Comparison of ENCODE assay signal across 8 mouse cellular contexts in the genomic region with DNA sequence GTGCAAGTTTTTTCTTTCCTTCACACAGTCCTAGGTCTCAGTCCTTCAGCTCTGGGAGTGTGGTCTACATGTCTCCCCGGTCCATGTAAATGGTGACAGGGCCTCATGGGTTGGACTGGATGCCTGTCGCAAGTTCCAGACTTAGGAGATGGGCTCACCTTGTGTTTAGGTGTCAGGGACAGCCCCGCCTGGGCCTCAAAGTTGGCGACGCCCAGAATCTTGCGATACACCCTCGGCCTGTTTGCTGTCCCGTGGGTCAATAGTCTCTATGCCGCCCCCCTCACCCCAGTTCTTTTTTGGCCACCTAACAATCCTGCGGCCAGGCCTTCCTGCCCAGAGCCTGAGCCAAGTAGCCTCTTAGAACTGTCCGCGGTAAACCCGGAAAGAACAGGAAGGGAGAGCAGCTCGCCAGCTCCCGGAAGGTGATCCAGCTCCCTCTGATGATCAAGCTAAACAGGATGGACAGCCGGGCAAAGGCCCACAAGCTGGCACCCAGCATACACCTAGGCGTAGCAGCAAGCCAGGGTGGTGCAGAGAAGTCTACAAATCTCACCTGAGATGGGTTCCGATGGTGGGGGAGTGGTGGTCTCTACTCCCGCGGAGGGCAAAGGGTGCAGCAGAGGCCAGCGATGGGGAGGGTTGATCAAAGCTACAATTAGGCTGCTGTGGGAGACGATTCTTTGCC. TPM values are rescaled to one million over a fixed set of nuclear protein-coding genes. Genes with fewer than 3 reads are reported as not detected.
DNase-seq lines count a peak whose midpoint lies in the region; ATAC-seq and TF ChIP-seq lines count a peak whose summit lies in the region.

No protein-coding gene starts in this region.

- peaks cover 0 to 2% of the 10 kb centered on the region in 2 experiments; a peak in 1 of 4 replicates for H3K4me1 ChIP-seq in ES-E14 (ENCODE audit: control insufficient read depth in 2 of 2, insufficient read depth in 2 of 2, low read length in 2 of 2, poor library complexity in 1 of 2)
- peaks cover 12% of the 10 kb centered on the region for H3K4me1 ChIP-seq in forebrain, embryonic 14.5 days (ENCODE audit: control insufficient read depth, insufficient read depth, low read length)
- H3K4me1 ChIP-seq in kidney, embryonic 15.5 days, result peaks cover 19% of the 10 kb centered on the region

- in situ Hi-C loops in ES-E14 (cut with MboI; ENCODE audit: low sequenced_read_pairs in 2 of 2, unreplicated experiment in 2 of 2), result no loop called here

- peaks cover 28% of the 10 kb centered on the region for H3K36me3 ChIP-seq in ES-E14 (ENCODE audit: control insufficient read depth, insufficient read depth, low read length, poor library complexity, severe bottlenecking)
- peaks cover 51% of the 10 kb centered on the region for H3K36me3 ChIP-seq in forebrain, embryonic 14.5 days (ENCODE audit: control insufficient read depth, insufficient read depth, low read length)
- H3K36me3 ChIP-seq in kidney, embryonic 15.5 days, result peaks cover 42% of the 10 kb centered on the region

- ATAC-seq in forebrain, embryonic 14.5 days, result no peak
- peak; percentile 55 for ATAC-seq in kidney, embryonic 15.5 days (replicated peaks; ENCODE audit: low FRiP score)

- peak overlapping the region; percentile 98 for H3K4me2 ChIP-seq in forebrain, embryonic 14.5 days (ENCODE audit: low read length)
- peak overlapping the region; percentile 90 for H3K4me2 ChIP-seq in kidney, embryonic 15.5 days

- peak overlapping the region; percentile 85 to 100 for H3K4me3 ChIP-seq in ES-E14 (ENCODE audit: insufficient read depth in 1 of 2, low read depth in 1 of 2, low read length in 2 of 2, poor library complexity in 1 of 2, severe bottlenecking in 1 of 2)
- peak overlapping the region; percentile 72 for H3K4me3 ChIP-seq in forebrain, embryonic 14.5 days (ENCODE audit: low read depth, low read length)
- peak overlapping the region; percentile 75 for H3K4me3 ChIP-seq in kidney, embryonic 15.5 days (replicated peaks)

- peak overlapping the region; percentile 87 for H3K9ac ChIP-seq in ES-E14 (ENCODE audit: insufficient read depth, low read depth, low read length, poor library complexity, severe bottlenecking)
- peak overlapping the region; percentile 87 for H3K9ac ChIP-seq in forebrain, embryonic 14.5 days (ENCODE audit: low read length)
- peak overlapping the region; percentile 81 for H3K9ac ChIP-seq in kidney, embryonic 15.5 days

- 11% methylated on average over 22 of the region's 22 CpGs for WGBS in forebrain, embryonic 14.5 days
- 10% methylated on average over 22 of the region's 22 CpGs for WGBS in kidney, embryonic 15.5 days

- H3K27ac ChIP-seq in ES-E14 (ENCODE audit: insufficient read depth, low read depth, low read length, poor library complexity, severe bottlenecking), result no peak overlapping the region
- H3K27ac ChIP-seq in forebrain, embryonic 14.5 days (ENCODE audit: low read depth, low read length), result peak overlapping the region; percentile 27; the same call in 1 of the 2 replicates
- H3K27ac ChIP-seq in kidney, embryonic 15.5 days, result peak overlapping the region; percentile 45; the same call in 1 of the 2 replicates

- no peaks in the 10 kb centered on the region for H3K9me3 ChIP-seq in ES-E14 (ENCODE audit: control insufficient read depth, insufficient read depth, low read depth, low read length)
- no peaks in the 10 kb centered on the region for H3K9me3 ChIP-seq in forebrain, embryonic 14.5 days (replicated peaks; ENCODE audit: control insufficient read depth, low read length)
- H3K9me3 ChIP-seq in kidney, embryonic 15.5 days (replicated peaks), result no peaks in the 10 kb centered on the region

- H3K27me3 ChIP-seq in forebrain, embryonic 14.5 days (replicated peaks; ENCODE audit: control insufficient read depth, insufficient read depth, low read length), result no peaks in the 10 kb centered on the region
- H3K27me3 ChIP-seq in kidney, embryonic 15.5 days, result no peaks in the 10 kb centered on the region

- DNase-seq in 416B (ENCODE audit: low read depth) (peak; percentile 67), ES-E14 (ENCODE audit: low read depth, low spot score) (no peak)
- no peak for DNase-seq in forebrain, embryonic 14.5 days (ENCODE audit: low spot score)
- peak; percentile 30 for DNase-seq in lung, postnatal 14 days
- no peak for DNase-seq in right cerebral cortex, postnatal 14 days
- DNase-seq in gastrocnemius, postnatal 25 days, result no peak
- DNase-seq in layer of hippocampus, adult 11-12 months (ENCODE audit: low spot score), result no peak

TF ChIP-seq in ES-E14, 5 proteins besides CTCF, POLR2A, EP300 and RAD21:
- TF ChIP-seq HCFC1 (IDR thresholded peaks at IDR 0.05; ENCODE audit: borderline replicate concordance, insufficient read depth, low read length), result no peak

RNA-seq across cellular contexts. Expression of gene Cptp, which starts 0.5 kb away (rescaled TPM):
- total RNA-seq in ES-E14 (2012; rRNA removed), result 9.7 and 10.1 TPM in 2 replicates
- 28.3 and 29.5 TPM in 2 replicates for polyA plus RNA-seq in forebrain, embryonic 14.5 days (2014; fragmentation: Nextera tagmentation; extraction: Ambion mirVana)
- polyA plus RNA-seq in kidney, embryonic 15.5 days (2015; fragmentation: Nextera tagmentation; extraction: Ambion mirVana), result 13.0 and 15.2 TPM in 2 replicates
- total RNA-seq in gastrocnemius, postnatal 25 days (2021), result 10 to 100 TPM; 15.6 to 16.6 TPM

RNA-seq across cellular contexts. Expression of gene Ints11, which starts 0.6 kb away (rescaled TPM):
- 106 and 119 TPM in 2 replicates for total RNA-seq in ES-E14 (2012; rRNA removed)
- polyA plus RNA-seq in forebrain, embryonic 14.5 days (2014; fragmentation: Nextera tagmentation; extraction: Ambion mirVana), result 94.6 and 102 TPM in 2 replicates
- polyA plus RNA-seq in kidney, embryonic 15.5 days (2015; fragmentation: Nextera tagmentation; extraction: Ambion mirVana), result 72.5 and 78.0 TPM in 2 replicates
- total RNA-seq in gastrocnemius, postnatal 25 days (2021), result 10 to 100 TPM; 14.1 to 17.9 TPM

RNA-seq across cellular contexts. Expression of gene Tas1r3, which starts 5.6 kb away (rescaled TPM):
- total RNA-seq in ES-E14 (2012; rRNA removed), result 0.40 and 0.58 TPM in 2 replicates
- polyA plus RNA-seq in forebrain, embryonic 14.5 days (2014; fragmentation: Nextera tagmentation; extraction: Ambion mirVana), result 0.46 and 0.61 TPM in 2 replicates
- polyA plus RNA-seq in kidney, embryonic 15.5 days (2015; fragmentation: Nextera tagmentation; extraction: Ambion mirVana), result 0.18 and 0.19 TPM in 2 replicates
- total RNA-seq in gastrocnemius, postnatal 25 days (2021), result under 1 TPM in 1 of 2 experiments, not detected in 1; 0.11 TPM

RNA-seq across cellular contexts. Expression of gene Dvl1, which starts 21.6 kb away (rescaled TPM):
- 49.8 and 88.0 TPM in 2 replicates for total RNA-seq in ES-E14 (2012; rRNA removed)
- 10.8 and 12.4 TPM in 2 replicates for polyA plus RNA-seq in forebrain, embryonic 14.5 days (2014; fragmentation: Nextera tagmentation; extraction: Ambion mirVana)
- 5.2 and 5.3 TPM in 2 replicates for polyA plus RNA-seq in kidney, embryonic 15.5 days (2015; fragmentation: Nextera tagmentation; extraction: Ambion mirVana)
- total RNA-seq in gastrocnemius, postnatal 25 days (2021), result 100 to 1,000 TPM in 1 of 2 experiments, 10 to 100 TPM in 1; 100.0 to 103 TPM

RNA-seq across cellular contexts. Expression of gene Pusl1, which starts 22.8 kb away (rescaled TPM):
- 62.2 and 104 TPM in 2 replicates for total RNA-seq in ES-E14 (2012; rRNA removed)
- polyA plus RNA-seq in forebrain, embryonic 14.5 days (2014; fragmentation: Nextera tagmentation; extraction: Ambion mirVana), result 46.5 and 52.8 TPM in 2 replicates
- polyA plus RNA-seq in kidney, embryonic 15.5 days (2015; fragmentation: Nextera tagmentation; extraction: Ambion mirVana), result 47.7 and 52.1 TPM in 2 replicates
- 10 to 100 TPM; 10.2 to 11.2 TPM for total RNA-seq in gastrocnemius, postnatal 25 days (2021)

Comparison
In these comparisons a context has a peak if more than half of its experiments do, and no peak if none do; other contexts are left out.
1. DNase-seq: peak in 416B (single experiment) and lung, postnatal 14 days (single experiment); none in ES-E14 (single experiment), forebrain, embryonic 14.5 days (single experiment), right cerebral cortex, postnatal 14 days (single experiment), gastrocnemius, postnatal 25 days (single experiment) and layer of hippocampus, adult 11-12 months (single experiment).
2. Peak in every context shown above with its lines, with median percentiles within 50 percentile points of each other: H3K4me3 ChIP-seq and H3K9ac ChIP-seq.